Mouse (Mus musculus) kidney, embryonic 16.5 days (tissue): Measurements from ENCODE around the gene Larp1. TPM values are rescaled to one million over a fixed set of nuclear protein-coding genes. Genes with fewer than 3 reads are reported as not detected.
A peak's percentile ranks its signal among the peaks of the same experiment; 100 is the strongest.
"Not testable (repeated sequence)": the region's sequence is repeated elsewhere in the genome, so short reads cannot be mapped to it uniquely, and the experiment has no call there.

Experiments used
- ATAC-seq: fragments of 200-750 bp; cut with Nextera tagmentation; 2 replicates; pipeline ENCODE4 v1.8.0; 2017; ENCODE audit warnings: moderate TSS enrichment; ENCODE audit not compliant: low FRiP score, low TSS enrichment
- H3K27ac ChIP-seq: fragments of 300-500 bp; sonication (generic); 2 replicates; pipeline ENCODE4 v1.5.1; 2014; ENCODE audit warnings: low read length
- H3K27me3 ChIP-seq: fragments of 300-500 bp; sonication (generic); 2 replicates; pipeline ENCODE4 v1.6.1; 2014; ENCODE audit warnings: low read length, control low read depth, mixed read lengths; ENCODE audit not compliant: insufficient read depth
- H3K36me3 ChIP-seq: fragments of 300-500 bp; sonication (generic); 2 replicates; pipeline ENCODE4 v1.6.1; 2014; ENCODE audit warnings: low read length, control low read depth, mixed read lengths; ENCODE audit not compliant: insufficient read depth
- H3K4me1 ChIP-seq: fragments of 300-500 bp; sonication (generic); 2 replicates; pipeline ENCODE4 v1.6.1; 2014; ENCODE audit warnings: low read length, control low read depth, mixed read lengths; ENCODE audit not compliant: insufficient read depth
- H3K4me2 ChIP-seq: fragments of 300-500 bp; sonication (generic); replicated peaks from 2 replicates; pipeline ENCODE4 v1.6.1; 2014; ENCODE audit warnings: low read depth, low read length
- H3K4me3 ChIP-seq: fragments of 300-500 bp; sonication (generic); 2 replicates; pipeline ENCODE4 v1.5.1; 2014; ENCODE audit warnings: mild to moderate bottlenecking, low read length
- H3K9ac ChIP-seq: fragments of 300-500 bp; sonication (generic); replicated peaks from 2 replicates; pipeline ENCODE4 v1.6.1; 2014; ENCODE audit warnings: low read length
- H3K9me3 ChIP-seq: fragments of 300-500 bp; sonication (generic); 2 replicates; pipeline ENCODE4 v1.6.1; 2016; ENCODE audit warnings: low read length, control low read depth
- WGBS: fragments of 180-500 bp; shearing (Covaris S2); extraction: QIAGEN DNeasy Blood & Tissue Kit; methylation state at CpG from one replicate; pipeline ENCODE4 v1.1.7; 2014; 5-methylcytosine and 5-hydroxymethylcytosine counted together
- polyA plus RNA-seq: library from polyadenylated mRNA; unstranded; fragments of >200 nt; fragmentation: Nextera tagmentation; extraction: Ambion mirVana; gene quantifications from 2 replicates; pipeline ENCODE4 v1.2.1, GENCODE M21; 2015

Larp1 gene
- polyA plus RNA-seq, 1 experiment from 2014 or later = 18.3 TPM

- H3K4me2 ChIP-seq = no peak overlapping the region
- WGBS = 91% methylated on average over 1 of the region's 1 CpGs
- H3K27ac ChIP-seq = no peak overlapping the region
- no peaks in the 10 kb centered on the region for H3K27me3 ChIP-seq
- peaks cover under 1% of the 10 kb centered on the region; the same call in 1 of the 2 replicates for H3K4me1 ChIP-seq
- no peak for ATAC-seq
- no peak overlapping the region for H3K4me3 ChIP-seq
- H3K36me3 ChIP-seq = peaks cover 19% of the 10 kb centered on the region
- H3K9me3 ChIP-seq = no peaks in the 10 kb centered on the region
- no peak overlapping the region for H3K9ac ChIP-seq
These were observed 30.2 kb downstream of the Larp1 start for GRCm38 (mm10) chr11:58039027-58039426.

GRCm38 (mm10) chr11:58042861-58043431 is 34.1 kb downstream of the Larp1 start:
- 77% methylated on average over 5 of the region's 5 CpGs for WGBS
- Histone ChIP-seq H3K4me3 (no peak overlapping the region), H3K9me3 (no peaks in the 10 kb centered on the region), H3K9ac (no peak overlapping the region), H3K27ac (no peak overlapping the region), H3K27me3 (no peaks in the 10 kb centered on the region), H3K4me2 (no peak overlapping the region), H3K4me1 (no peaks in the 10 kb centered on the region), H3K36me3 (peaks cover 25% of the 10 kb centered on the region)
- no peak for ATAC-seq

DNA sequence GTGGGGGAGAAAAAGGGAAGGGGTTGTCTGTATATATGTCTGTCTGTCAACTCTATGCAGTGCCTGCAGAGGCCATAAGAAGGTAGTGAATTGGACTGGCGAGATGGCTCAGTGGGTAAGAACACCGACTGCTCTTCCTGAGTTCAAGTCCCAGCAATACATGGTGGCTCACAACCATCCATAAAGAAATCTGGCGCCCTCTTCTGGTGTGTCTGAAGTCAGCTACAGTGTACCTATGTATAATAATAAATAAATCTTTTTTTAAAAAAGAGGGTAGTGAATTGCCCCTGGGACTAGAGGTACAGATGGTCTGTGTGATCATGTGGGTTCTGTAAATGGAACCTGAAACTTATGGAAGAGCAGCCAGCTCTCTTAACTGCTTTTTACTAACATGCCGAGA is 37.6 kb downstream of the Larp1 start:
- Histone ChIP-seq H3K4me1 (no peaks in the 10 kb centered on the region), H3K4me3 (no peak overlapping the region), H3K27me3 (no peaks in the 10 kb centered on the region), H3K36me3 (peaks cover 51% of the 10 kb centered on the region), H3K4me2 (no peak overlapping the region), H3K27ac (no peak overlapping the region), H3K9me3 (no peaks in the 10 kb centered on the region), H3K9ac (no peak overlapping the region)
- 80% methylated on average over 4 of the region's 4 CpGs for WGBS
- no peak for ATAC-seq

DNA sequence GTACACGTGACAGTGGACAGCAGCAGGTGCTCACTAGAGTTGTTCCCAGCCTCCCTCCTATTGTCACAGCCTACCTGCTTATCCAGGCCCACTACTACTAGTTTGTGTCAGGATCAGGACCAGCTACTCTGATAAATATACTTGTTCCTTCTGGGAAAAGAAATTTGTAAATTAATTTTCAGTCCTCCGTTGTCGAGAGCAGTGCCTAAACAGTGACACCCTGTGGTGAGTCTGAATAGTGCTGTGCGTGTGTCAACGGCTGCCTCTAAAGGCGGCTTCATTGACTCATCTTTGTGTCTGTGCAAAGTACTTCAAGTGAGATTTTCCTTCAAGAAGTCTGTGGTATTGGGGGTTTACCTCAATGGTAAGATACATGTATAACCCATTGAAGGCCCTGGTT is 48.6 kb downstream of the Larp1 start:
- no peak overlapping the region for H3K27ac ChIP-seq
- no peaks in the 10 kb centered on the region for H3K9me3 ChIP-seq
- H3K4me3 ChIP-seq = no peak overlapping the region
- no peak overlapping the region for H3K4me2 ChIP-seq
- no peak for ATAC-seq
- no peaks in the 10 kb centered on the region for H3K4me1 ChIP-seq
- H3K27me3 ChIP-seq = no peaks in the 10 kb centered on the region
- no peak overlapping the region for H3K9ac ChIP-seq
- peaks cover 62% of the 10 kb centered on the region for H3K36me3 ChIP-seq
- 56% methylated on average over 6 of the region's 6 CpGs for WGBS

GRCm38 (mm10) chr11:58059752-58060151 is 50.9 kb downstream of the Larp1 start:
- not testable (repeated sequence) for H3K4me2 ChIP-seq, H3K4me1 ChIP-seq, ATAC-seq, H3K9ac ChIP-seq, H3K27ac ChIP-seq, H3K4me3 ChIP-seq, H3K9me3 ChIP-seq, H3K27me3 ChIP-seq
- peaks cover 40% of the 10 kb centered on the region for H3K36me3 ChIP-seq
- 92% methylated on average over 7 of the region's 7 CpGs for whole genome bisulfite sequencing

GRCm38 (mm10) chr11:58061218-58061617 is 52.4 kb downstream of the Larp1 start:
- not testable (repeated sequence) for ATAC-seq

GRCm38 (mm10) chr11:58062586-58062985 is 53.7 kb downstream of the Larp1 start:
- Histone ChIP-seq H3K4me2 (no peak overlapping the region), H3K27me3 (no peaks in the 10 kb centered on the region), H3K9me3 (no peaks in the 10 kb centered on the region), H3K4me1 (no peaks in the 10 kb centered on the region), H3K9ac (no peak overlapping the region), H3K27ac (no peak overlapping the region), H3K36me3 (peaks cover 17% of the 10 kb centered on the region), H3K4me3 (no peak overlapping the region)
- ATAC-seq = no peak
- WGBS = 88% methylated on average over 4 of the region's 4 CpGs

More at GRCm38 (mm10) chr11:58061218-58061617, 52.4 kb downstream of the Larp1 start:
- not testable (repeated sequence) for H3K9me3 ChIP-seq, H3K27ac ChIP-seq, H3K9ac ChIP-seq, H3K4me1 ChIP-seq, H3K4me2 ChIP-seq, H3K27me3 ChIP-seq, H3K4me3 ChIP-seq
- H3K36me3 ChIP-seq = peaks cover 27% of the 10 kb centered on the region
- WGBS = 86% methylated on average over 3 of the region's 4 CpGs

DNA sequence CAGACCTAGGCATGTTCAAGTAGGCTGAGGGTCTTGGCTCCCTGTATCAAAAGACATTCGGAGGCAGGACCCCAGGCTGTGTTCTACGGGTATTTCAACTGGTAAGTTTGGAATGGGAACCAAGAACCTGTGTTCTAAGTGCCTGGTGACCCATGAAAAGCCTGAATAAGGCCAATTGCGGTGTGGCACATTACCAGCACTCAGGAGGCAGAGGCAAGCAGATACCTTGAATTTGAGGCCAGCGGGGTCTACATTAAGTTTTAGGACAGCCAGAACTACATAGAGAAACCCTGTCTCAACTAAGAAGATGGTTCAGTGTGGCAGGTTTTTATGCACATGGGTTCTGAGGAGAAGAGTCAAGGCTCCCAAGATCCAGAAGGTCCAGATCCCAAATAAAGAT is 56.2 kb downstream of the Larp1 start:
- Histone ChIP-seq H3K9ac (no peak overlapping the region), H3K4me2 (no peak overlapping the region), H3K36me3 (peaks cover 8% of the 10 kb centered on the region; the same call in 1 of the 2 replicates), H3K27ac (no peak overlapping the region), H3K4me3 (no peak overlapping the region), H3K27me3 (no peaks in the 10 kb centered on the region), H3K9me3 (no peaks in the 10 kb centered on the region), H3K4me1 (no peaks in the 10 kb centered on the region)
- no peak for ATAC-seq
- WGBS = 85% methylated on average over 4 of the region's 4 CpGs

- H3K9ac ChIP-seq = no peak overlapping the region
- no peaks in the 10 kb centered on the region for H3K4me1 ChIP-seq
- H3K36me3 ChIP-seq = no peaks in the 10 kb centered on the region
- H3K27me3 ChIP-seq = no peaks in the 10 kb centered on the region
- H3K4me3 ChIP-seq = no peak overlapping the region
- WGBS = 76% methylated on average over 3 of the region's 3 CpGs
- no peak for ATAC-seq
- H3K4me2 ChIP-seq = no peak overlapping the region
- no peaks in the 10 kb centered on the region for H3K9me3 ChIP-seq
- no peak overlapping the region for H3K27ac ChIP-seq
These were observed 64.1 kb downstream of the Larp1 start for GRCm38 (mm10) chr11:58072978-58073377.

GRCm38 (mm10) chr11:58077270-58077669 is 68.4 kb downstream of the Larp1 start:
- ATAC-seq = peak; percentile 75
- no peak overlapping the region for H3K4me3 ChIP-seq
- no peaks in the 10 kb centered on the region for H3K4me1 ChIP-seq
- WGBS = 32% methylated on average over 4 of the region's 4 CpGs
- H3K27ac ChIP-seq = no peak overlapping the region
- H3K9ac ChIP-seq = no peak overlapping the region
- no peaks in the 10 kb centered on the region for H3K36me3 ChIP-seq
- H3K4me2 ChIP-seq = no peak overlapping the region
- no peaks in the 10 kb centered on the region for H3K27me3 ChIP-seq
- H3K9me3 ChIP-seq = peaks cover 3% of the 10 kb centered on the region; the same call in 1 of the 2 replicates
